Mouse (Mus musculus) left cerebral cortex, postnatal 14 days (tissue): ENCODE measurements at regions not wholly inside any gene's neighbourhood (a gene's known extent, or its start where the extent isn't known, plus 50 kb on each side); places are given as distances from the start of the nearest gene placed in this dataset.

Experiments
- DNase-seq, 2 experiments: peaks; one replicate each; pipeline ENCODE4 v3.0.0; 2021 to 2022; ENCODE audit warnings: low spot score in 2 of 2, mixed read lengths in 1 of 2
- intact Hi-C: fragments of 180-260 bp; cut with DNase I; formaldehyde crosslinking; loops from one replicate; pipeline ENCODE4 v1.15.1; 2025

DNA sequence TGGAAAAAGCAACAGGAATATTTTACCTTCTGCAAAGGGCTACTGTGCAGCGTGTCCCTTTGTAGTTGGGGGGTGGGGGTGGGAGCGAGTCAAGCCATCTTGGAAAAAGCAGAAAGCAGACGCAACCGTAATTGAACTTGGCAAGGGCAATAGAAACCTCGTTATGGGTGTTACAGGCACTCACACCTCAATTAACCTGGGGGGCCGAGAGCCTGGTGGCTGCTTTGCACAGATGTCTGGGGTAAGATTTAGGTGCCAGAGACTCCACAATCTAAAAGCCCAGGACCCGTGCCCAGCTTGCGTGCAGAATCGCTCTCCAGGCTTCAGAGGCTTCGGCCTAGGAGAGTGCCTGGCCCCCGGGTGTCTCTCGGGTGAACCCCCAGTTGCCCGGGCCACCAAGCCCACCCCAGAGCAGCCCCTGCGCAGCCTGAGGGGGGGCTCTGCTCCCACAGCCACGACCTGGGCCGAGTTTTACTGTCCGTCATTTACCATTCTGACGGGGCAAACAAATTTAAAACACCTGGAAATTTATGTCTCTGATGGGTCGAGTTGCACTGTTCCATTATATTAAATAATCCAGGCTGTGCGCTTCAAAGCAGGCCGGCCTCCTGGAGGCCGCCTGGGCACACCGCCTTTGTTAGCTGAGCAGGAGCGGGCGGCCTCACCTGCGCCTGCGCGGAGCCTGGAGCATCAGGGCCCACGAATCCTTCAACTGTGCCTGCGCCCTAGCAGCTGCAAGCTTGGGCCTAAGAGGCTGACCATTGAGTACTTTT, 212.4 kb downstream of the Srbd1 start:
- intact Hi-C loops = no loop called here
- DNase-seq = no peak

DNA sequence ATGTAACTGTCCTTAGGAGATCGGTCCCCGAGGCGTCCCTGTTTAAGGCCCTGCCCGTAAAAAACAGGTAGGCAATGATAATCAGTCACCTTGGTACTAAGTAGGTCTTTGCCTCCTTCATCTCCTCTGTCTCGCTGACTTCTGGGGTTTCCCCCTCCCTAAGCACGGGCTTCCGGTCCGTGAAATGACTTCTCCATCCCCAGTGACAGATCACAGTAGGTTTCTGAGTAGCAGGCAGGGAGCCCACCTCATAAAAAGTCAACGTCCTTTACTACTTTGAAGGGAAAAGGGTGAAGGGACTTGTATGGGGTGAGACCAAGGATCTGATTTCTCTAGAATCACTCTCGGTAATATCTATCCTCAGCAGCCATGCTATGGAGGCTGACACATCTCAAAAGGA, 213.0 kb downstream of the Srbd1 start:
- DNase-seq = no peak
- intact Hi-C loops = no loop called here

DNA sequence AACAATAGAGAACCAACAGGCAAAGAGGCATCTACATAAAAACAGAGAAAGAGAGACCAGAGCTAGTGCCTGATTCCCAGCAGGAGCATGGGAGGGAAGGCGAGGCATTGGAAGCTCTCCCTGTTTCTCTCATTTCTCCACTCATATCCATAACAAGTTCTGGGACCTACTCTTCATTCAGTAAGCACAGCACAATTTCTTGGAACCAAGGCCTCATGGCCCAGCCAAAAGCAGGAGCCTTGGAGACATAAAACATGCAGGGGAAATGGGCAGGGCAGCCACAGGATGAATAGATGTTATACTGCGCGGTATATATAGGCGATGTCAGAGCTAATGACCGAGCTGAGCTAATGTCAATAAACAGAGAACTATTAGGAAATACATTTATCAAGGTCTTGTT, 214.2 kb downstream of the Srbd1 start:
- no peak for DNase-seq
- intact Hi-C loops = no loop called here

DNA sequence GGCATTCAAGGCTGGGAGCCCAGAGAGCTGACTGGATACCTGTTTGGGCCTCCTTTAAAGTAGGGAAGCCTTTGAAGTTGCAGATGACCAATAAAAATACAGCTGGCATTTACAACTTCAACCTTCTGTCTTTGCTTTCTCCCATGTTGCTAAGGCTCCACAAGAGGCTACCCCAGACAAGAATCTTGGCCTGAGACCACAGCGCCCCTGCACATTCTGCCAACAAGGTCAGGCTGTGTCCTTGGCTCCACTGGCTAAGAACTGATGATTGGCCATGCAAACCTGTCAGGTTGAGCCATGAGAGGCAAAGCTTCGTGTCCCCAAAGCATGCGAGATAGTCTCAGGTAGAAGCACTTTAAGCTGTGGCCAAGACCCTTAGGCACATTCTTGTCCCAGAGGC, 214.6 kb downstream of the Srbd1 start:
- intact Hi-C loops = no loop called here
- no peak for DNase-seq

DNA sequence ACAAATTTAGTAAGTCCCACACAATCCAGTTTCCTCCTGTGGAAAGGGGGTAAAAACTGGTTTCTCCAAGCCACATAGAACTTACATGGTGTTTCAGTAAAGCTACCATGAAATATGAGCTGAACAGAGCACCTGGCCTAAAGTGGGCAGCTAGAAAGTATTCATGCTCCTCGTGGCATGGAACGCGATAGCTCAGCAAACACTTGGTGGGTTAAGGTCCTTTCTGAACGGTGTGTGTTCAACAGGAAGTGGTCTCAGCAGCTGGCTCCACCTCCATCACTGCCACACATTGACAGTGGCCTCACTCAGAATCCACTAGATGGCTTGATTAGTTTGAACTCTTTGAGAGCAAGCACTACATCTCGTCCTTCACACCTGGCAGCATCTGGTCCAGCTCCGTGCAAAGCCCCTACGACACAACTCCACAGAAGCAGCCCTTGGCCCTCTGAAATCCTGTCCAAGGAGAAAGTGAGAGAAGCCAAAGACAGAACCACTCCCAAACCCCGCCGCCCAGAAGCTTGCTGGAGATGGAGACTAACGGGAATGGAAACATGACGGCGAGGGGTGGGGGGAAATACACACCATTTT, 215.2 kb downstream of the Srbd1 start:
- intact Hi-C loops = no loop called here
- no peak for DNase-seq

DNA sequence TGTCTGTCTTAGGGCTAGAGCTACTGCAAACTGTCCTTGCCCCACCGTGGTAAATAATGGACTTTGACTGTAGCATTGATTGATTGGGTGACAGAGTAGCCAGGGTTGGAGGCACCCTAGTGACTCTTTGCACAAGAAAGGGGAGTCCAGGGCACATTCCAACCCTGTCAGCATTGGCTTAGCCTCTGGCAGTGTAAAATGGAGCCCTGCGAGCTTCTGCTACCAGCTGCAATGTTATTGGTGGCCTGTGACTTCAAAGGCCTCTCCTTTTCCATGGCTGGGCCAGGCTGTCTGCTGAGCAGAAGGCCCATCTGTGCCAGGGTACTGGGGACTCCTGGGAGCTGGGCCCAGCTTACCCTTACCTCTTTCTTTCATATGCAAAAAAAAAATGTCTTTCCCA, 216.4 kb downstream of the Srbd1 start:
- DNase-seq = no peak
- intact Hi-C loops = no loop called here

DNA sequence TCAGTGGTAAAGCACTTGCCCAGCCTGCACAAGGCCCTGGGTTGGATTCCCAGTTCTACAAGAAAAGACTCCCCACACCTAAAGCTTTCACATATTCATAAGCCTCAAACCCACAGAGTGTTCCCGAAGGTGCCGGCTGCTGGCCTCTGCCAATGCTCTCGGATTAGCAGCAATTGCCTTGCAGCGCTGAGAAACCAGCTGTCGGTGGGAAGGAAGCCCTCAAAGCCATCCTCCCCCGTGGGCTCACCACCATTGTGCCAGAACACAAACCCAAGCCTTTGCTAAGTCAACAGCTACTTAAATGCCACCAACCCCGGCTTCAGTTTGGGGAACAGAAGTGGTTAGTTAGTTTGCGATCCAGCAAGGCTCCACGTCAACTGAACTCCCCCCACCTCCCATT, 217.7 kb downstream of the Srbd1 start:
- intact Hi-C loops = no loop called here
- DNase-seq = no peak

DNA sequence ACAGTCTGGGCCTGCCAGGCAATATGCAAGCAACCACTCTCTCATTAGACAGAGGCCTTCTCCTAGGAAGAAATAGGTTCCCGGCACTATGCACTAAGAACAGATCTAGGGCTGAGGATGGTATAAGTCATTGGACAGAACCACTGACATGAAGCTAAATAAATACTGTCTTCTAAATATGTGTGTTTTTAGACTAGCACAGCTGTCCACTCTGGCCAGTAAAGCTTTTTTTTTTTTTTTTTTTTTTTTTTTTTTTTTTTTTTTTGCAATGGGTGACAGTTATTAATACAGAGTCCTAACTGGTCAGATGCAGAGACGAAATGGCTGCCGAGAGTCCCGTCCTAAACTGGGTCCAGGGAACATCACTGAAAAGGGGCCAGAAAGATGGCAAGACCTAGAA, 218.9 kb downstream of the Srbd1 start:
- DNase-seq = no peak
- intact Hi-C loops = no loop called here

DNA sequence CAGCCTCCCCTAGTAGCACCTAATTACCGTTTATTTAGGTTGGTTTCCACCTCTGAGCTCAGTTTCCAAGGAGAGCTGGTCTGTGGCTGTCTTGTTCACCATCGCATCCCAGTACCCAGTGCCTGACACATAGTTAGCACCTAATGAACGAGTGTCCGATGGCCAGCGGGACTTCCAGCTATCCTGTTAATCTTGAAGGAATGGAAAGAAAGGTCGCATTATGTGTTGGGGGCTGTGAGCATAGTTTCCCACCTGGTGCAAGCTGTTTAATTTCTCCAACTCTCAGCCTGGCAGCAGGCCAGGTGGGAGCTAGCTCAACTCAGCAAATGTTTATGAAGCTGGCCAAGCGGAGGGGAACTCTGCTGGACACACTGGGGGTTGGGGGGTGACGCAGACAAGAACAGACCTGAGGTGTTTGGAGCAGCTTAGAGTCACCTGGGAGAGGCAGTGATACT, 223.7 kb downstream of the Srbd1 start:
- no peak for DNase-seq
- intact Hi-C loops = no loop called here

DNA sequence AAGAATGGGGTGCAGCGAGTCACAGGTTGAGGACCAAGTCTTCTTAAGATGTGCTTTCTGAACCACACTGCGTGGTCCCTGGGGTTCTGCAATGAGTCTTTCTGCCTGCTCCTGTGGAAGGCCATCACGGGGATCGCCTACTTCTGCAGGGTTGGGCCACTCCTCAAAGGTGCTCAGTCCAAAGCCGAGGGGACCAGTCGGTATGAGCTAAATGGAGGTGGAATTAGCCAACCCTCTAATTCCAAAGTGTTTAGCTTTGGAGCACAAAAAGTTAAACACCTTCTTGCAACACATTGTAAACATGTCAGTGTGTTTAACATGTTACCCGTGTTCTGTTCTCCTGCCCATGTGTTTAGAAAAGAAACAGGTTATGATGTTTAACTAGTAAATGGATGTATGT, 225.1 kb downstream of the Srbd1 start:
- intact Hi-C loops = no loop called here

DNA sequence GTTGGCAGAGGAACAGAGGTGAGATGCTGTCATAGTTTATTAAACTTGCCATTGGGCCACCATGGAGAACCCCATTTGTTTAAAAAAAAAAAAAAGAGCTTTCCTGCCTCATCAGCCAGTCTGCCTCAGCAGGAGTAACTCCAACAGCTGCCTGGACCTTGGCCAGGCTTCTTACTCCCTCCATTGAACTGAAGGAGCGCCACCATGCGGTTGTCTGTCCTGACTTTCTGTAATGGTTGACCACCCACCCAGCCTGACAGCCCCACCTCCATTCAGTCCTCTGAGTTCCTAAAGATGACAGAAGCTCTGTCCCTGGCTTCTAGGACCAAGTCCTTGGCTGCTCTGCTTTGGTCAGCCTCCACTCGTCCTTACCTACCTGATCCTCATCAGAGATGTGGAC, 227.8 kb upstream of the Six2 start:
- no peak for DNase-seq
- intact Hi-C loops = no loop called here

More for the DNA sequence above, 225.1 kb downstream of the Srbd1 start:
- DNase-seq = no peak

DNA sequence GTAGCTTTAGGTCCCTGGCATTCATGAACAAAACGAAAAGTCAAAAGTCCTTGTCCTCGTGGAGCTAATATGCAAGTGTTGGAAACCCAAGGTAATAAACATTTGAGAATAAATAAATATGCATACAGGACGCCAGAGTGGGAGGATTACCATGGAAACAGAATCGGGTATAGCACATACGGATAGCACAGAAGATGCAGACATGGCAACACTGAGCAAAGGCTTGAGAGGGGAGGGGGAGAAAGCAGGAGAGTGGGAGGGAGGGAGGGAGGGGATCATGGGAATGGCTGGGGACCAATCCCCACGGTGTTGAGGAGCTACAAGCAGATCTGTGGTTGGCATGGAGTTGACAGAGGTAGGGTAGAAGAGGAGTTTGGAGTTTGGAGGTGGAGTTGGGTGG, 226.0 kb upstream of the Six2 start:
- intact Hi-C loops = no loop called here
- peak in 1 of 2 experiments; percentile 55 for DNase-seq

DNA sequence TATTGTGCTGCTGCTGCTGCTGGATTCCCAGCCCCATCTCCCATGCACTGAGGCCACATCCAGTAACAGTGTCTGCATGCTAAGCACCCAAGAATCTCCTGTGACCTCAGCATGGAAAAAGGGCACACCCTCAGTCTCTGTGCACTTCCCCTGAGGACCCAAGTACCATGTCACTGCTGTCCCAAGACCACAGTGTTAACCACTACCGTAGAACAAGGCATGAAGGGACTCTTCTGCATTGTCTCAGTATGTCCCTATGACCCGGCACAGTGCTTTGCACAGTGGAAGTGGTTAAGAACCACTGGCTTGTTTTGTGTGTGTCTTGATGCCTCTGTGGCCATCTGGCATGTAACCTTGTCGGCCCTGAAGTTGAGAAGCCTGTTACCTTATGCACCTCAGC, 220.6 kb upstream of the Six2 start:
- no peak for DNase-seq

DNA sequence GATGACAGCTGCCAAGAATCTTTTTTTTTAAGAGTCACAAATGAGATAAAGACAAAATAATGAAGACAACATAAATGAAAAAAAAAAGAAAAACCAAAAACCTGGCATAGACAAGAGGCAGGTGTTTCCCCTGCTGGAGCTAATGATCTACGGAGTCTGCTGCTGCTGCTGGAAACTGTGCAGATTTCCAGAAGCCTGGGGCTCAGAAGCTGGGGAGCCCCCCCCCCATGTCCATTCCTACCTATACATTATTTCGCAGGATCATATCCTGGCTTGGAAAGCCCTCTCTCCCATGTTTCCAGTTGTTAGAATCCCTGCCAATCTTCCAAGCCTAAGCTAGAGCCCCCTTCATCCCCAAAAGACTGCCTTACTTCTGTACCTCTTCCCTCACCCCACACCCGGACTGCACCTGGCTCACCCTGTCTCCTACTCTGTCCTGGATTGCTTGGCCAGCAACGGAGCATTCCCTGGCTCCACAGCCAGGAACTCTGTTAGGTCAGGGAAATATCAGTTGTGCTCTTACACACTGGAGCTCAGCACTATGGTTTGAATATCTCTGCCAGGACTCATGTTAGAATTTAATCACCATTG, 218.6 kb upstream of the Six2 start:
- DNase-seq = no peak
- intact Hi-C loops = no loop called here

More for the DNA sequence above, 220.6 kb upstream of the Six2 start:
- intact Hi-C loops = no loop called here

DNA sequence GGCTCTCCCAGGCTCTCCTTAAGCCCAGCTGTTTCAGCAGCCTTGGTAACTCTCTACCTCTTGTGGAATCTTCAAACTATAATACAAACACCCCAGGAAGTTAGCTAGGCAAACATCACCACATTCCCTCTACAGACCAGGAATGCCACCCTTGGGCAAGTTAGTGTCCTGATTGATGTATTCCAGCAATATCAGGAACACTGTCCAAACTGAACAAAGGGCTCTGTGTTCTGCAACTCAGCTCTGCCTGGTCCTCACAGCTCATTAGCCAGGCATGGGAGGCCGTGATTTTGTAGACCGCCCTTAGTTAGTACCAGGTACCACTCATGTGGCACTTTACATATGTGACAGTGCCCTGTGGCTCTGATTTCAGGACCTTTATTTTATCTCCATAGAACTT, 214.5 kb upstream of the Six2 start:
- intact Hi-C loops = no loop called here
- DNase-seq = no peak

DNA sequence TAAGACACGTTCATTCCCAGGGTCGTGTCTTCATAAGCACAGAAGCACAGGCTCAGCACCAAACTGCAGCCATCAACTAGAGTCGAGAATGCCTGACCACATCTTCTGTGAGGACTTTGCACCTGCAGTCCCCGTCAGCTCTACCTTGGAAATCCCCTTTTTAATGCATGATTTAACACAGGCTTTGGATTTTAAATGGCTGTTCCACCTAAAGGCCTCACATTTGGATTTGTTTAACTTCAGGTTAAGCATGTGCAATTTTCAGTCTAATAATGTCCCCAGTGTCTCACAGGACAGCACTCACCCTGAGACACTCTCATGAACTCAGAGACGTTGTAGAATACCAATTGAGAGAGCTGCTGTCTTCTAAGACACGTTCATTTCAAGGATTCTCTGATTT, 211.0 kb upstream of the Six2 start:
- intact Hi-C loops = no loop called here

DNA sequence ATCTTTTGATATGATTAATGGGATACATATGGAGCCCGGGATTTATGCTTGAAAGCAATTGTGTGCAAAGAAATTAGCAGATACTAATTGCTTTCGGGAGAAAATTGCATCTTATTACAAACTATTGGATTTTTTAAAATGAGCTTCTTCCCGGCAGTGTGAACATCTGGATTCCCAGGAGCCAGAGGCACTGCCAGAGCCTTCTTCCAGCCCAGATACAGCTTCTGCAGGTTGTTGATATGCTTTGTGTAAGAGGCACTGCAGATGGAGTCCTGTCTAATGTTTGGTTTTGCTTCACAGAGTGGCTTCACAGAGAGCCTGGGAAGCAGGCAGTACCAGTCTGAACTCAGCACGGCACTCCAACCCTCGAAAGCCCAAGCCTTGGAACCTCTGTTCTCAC, 207.9 kb upstream of the Six2 start:
- no peak for DNase-seq
- intact Hi-C loops = no loop called here

More for the DNA sequence above, 211.0 kb upstream of the Six2 start:
- DNase-seq = no peak

DNA sequence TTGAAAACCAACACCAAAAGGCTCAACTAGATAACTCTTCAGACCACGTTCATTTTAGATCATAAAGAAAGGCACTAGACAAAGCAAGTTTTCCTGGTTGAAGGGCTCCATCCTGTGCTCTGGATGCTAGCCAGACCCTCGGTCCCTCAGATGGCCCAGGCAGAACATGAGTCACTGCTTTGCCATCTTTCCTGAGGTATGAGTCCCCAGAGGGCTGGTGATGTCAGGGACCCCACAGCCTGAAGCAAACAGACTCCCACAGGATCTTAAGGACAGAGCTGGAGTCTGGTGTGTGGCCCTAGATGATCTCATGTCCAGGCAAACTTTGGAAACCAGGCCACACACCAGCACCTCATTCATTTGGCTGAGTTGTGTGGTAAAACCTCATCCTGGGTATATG, 203.2 kb upstream of the Six2 start:
- no peak for DNase-seq
- intact Hi-C loops = no loop called here

DNA sequence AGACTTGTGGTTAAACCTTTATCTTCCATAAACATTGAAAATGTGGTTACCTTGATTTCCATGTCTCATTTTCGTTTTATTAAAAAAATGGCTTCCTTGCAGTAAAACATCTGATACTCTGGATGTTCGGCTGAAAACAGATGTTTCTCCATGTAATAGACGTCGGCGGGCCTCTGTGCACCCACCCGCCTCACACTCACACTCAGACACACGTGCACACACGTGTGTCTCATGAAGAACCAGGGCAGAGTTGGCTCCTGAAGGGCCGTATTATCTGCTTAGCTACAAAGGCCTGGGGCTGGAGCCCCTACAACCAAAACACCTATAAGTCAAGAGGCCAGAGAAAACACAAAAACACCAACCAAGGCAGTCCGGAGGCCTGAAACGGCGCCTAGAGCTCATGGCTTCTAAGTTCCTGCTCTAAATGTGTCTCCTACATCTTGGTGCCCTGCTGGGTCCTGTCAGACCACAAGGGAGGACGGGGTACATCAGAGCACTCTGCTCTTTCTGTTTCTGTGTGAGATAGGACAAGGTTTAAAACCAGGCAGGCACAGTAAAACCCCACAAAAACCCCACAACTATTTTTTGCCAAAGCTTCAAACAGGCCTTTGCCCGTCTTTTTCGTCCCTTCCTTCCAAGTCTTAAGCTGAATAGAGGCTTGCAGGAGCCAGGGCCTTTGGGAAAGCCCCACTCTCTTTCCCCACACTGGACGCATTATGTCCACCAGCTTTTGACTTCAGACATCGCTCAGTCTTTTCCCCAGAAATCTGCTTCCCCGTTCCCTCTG, 201.9 kb upstream of the Six2 start:
- intact Hi-C loops = no loop called here
- no peak for DNase-seq
